Mouse (Mus musculus): ENCODE data around the gene Ccdc73. TPM values are rescaled to one million over a fixed set of nuclear protein-coding genes. Genes with fewer than 3 reads are reported as not detected.
"Not testable (repeated sequence)": the region's sequence is repeated elsewhere in the genome, so short reads cannot be mapped to it uniquely, and the experiment has no call there.

Gene Ccdc73
- total RNA-seq, 4 experiments from 2014 or later = 4.4 to 10.4 (median 4.7) TPM

GRCm38 (mm10) chr2:104878794-104879193 lies 11.2 kb downstream of the Ccdc73 start:
- DNase-seq = no peak

- no peak for DNase-seq
These were observed 18.5 kb downstream of the Ccdc73 start for GRCm38 (mm10) chr2:104886109-104886508.

DNA sequence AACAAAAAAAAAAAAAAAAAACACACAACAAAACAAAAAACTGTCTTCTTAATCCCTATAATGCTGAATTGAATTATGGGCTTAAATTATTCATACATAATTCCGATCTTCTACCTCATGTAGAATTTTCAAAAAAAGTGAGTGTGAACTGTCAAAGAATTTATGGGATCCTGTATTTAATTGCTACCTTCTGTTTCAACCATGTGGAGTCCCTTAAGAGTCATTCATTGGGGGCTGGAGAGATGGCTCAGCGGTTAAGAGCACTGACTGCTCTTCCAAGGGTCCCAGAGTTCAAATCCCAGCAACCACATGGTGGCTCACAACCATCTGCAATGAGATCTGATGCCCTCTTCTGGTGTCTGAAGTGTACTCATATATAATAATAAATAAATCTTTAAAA lies 19.7 kb downstream of the Ccdc73 start:
- not testable (repeated sequence) for DNase-seq

GRCm38 (mm10) chr2:104887882-104888566 lies 20.4 kb downstream of the Ccdc73 start:
- DNase-seq = peak; percentile 57

DNA sequence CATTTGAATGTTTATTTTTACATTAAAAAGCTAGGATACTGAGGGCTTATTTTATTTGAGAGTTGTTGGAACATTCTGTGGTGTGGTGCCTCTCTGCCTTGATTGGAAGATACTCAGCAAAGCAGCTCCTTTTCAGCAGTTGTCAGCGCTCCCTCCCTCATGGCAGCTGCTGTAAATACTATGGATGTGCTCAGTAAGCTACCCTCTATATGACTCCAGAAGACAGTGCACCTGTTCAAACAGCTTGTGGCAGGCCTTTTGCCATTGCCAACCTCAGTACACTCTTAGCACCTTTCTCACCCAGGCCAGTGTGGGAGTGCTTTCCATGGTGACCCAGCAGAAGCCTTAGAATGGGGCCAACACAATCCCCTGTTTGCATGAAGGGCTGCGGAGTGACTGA lies 32.4 kb downstream of the Ccdc73 start:
- no peak for DNase-seq

GRCm38 (mm10) chr2:104915709-104916108 lies 48.1 kb downstream of the Ccdc73 start:
- no peak for DNase-seq

DNA sequence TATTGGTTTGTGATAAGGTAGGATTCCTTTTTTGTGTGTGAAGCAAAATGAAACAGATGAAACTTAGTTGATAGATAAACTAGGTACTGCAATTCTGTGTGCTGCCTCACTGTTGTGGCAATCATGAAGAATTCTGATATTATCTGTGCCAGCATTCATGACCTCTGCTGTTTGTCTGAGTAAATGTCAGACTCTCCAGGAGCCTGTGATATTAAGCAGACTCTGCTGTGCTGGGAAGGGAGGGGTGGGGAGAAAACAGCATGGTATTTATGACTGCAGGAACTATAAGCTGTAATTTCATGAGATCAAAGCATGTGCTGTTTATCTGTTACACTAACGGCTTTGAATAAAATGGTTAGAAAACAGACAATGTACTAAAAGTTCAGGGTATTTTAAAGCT lies 96.9 kb downstream of the Ccdc73 start:
- no peak for DNase-seq

DNA sequence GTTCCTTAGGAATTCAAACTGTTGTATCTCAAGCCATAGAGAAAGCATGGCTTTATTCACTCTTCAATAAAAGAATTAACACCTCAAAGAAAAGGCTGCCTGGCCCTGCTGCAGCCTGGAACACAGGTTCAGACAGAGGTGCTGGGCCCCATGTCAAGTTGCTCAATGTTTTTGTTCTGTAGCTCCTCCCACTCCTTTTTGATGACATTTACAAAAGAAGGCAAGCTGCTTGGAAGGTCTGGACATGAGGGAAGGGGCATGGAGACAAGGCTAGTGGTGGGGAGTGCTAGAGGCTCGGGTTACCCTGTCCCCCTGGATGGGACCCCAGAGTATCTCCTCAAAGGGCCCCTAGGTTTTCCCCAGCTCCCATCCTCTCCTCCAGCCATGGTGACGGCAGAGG lies 114.1 kb downstream of the Ccdc73 start:
- no peak for DNase-seq

- no peak for DNase-seq
These were observed 118.2 kb downstream of the Ccdc73 start for GRCm38 (mm10) chr2:104985796-104986195.

GRCm38 (mm10) chr2:104988974-104989373 lies 121.4 kb downstream of the Ccdc73 start:
- DNase-seq = no peak

DNA sequence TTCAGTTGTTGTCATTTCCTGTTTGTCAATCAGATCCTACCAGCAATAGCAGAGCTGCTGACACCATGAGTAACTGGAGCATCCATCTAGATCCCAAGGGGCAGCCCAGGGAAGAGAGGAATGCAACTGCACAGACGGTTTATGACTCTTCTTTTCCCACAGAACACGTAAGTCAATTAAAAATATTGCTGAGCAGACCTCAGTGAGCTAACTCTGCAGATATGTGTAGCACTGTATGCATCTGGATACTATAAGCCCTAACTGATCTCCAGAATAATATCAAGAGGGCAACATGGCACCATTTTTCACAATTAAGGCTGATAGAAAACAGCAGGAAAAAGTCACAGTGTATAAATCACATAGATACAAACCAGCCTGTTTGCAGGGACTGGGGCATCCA lies 126.8 kb downstream of the Ccdc73 start:
- DNase-seq = no peak

DNA sequence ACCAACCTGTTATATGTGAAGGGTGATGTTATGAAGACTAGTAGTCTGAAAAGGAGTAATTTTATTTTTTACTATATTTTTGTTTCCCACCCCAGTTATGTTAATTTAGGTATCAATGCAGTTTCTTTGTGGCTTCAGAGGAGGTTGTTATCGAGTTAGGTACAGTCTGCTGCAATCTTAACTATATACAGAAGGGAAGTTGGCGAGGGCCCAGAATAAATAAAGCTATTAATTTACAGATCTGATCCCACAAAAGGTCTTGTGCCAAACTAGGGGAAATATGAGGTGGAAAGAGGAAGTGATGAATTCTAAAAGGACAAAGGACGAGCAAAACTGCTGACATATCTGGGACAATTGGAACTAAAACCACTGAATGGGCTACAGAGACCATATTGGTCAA lies 128.6 kb downstream of the Ccdc73 start:
- no peak for DNase-seq

DNA sequence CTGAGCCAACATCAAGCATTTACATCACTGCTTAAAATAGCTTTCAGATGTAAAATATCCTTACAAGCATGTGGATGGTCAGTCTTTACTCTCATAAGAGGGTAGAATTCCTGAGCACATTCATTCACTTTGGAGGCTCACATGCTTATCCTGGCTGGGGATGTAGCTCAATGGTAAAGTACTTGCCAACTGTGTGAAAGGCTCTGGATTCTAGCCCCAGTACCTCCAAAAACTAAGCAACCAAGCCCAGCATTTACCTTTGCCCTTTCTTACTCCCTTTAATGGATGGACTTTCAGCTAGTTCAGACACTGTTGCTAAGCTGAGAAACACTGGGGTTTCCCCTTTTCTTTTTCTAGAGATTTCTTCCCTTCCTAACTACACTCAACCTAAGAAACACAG lies 139.6 kb downstream of the Ccdc73 start:
- DNase-seq = no peak

DNA sequence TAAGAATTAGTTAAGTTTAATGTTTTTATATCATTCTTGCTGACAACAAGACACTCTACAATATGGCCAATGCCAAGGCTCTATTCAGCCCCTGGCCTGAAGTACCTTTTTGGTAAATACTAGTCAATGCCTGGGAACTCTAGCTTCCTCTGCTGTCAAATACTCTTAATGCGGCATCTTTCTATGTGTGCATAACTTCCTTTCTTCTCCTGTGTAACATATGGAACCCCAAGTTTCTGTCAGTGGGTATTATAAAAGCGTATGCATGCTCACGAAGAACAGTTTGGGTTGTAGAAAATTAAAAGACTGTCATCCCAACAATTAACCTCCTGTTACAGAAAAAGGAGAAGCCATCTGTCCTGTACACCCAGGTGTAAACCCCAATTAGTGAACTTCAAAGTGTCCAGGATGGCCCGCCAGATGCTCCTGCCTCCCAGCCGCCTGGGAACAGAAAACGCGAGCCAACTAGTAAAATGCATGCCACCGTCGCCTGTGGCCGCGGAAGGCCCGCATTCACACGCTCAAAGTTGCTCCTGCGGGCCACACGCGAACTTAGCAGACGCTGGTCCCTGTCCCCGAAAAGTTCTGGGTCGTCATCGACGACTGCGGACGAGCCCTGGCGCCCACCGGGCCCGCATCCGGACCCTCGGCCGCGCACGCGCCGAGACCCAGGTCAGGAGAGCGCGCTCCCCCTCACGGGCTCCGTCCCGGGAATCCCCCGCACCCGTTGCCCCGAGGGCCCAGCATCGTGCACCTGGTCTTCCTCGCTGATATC lies 148.8 kb downstream of the Ccdc73 start:
- DNase-seq = no peak

DNA sequence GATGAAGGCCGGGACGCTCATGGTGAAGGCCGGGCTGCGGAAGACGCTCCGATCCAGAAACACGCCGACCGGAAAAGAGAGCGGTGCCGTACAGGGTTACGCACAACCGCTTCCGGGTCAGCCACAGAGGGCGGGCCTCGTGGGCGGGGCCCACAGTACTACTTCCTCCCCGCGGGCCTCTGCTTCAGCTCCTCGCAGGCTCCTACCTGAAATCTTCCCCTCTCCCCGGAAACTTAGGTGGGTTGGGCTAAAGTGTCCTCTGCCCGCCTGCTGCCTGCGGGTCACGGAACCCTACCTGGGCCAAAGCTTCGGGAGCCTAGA lies 149.3 kb downstream of the Ccdc73 start, which contains the start of gene Eif3m:
Gene Eif3m, minus strand, starts transcription at position 114 of the 321 bp plus-strand sequence.
- peak; percentile 91 for DNase-seq

GRCm38 (mm10) chr2:105017802-105018201 lies 150.2 kb downstream of the Ccdc73 start:
- no peak for DNase-seq

DNA sequence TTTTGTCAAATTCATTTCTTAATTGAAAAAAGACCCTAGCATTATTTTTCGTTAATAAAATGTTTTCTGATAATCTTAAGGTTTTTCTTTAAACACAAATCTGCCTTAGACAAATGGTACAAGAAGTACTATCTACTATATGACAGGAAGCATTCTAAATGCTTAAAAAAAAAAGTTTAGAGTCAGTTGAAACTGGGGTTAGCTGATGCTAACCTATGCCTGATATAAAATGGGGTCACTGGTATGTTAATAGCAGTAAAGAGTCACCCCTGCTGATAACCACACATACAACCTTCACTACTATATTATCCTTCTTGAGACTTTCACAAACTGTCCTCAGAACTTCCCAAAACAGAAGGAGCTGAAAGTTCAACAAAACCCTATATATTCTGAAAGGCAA lies 151.9 kb downstream of the Ccdc73 start:
- no peak for DNase-seq

GRCm38 (mm10) chr2:105021256-105021655 lies 153.7 kb downstream of the Ccdc73 start:
- DNase-seq = peak; percentile 45

GRCm38 (mm10) chr2:105021836-105022235 lies 154.2 kb downstream of the Ccdc73 start:
- DNase-seq = no peak

DNA sequence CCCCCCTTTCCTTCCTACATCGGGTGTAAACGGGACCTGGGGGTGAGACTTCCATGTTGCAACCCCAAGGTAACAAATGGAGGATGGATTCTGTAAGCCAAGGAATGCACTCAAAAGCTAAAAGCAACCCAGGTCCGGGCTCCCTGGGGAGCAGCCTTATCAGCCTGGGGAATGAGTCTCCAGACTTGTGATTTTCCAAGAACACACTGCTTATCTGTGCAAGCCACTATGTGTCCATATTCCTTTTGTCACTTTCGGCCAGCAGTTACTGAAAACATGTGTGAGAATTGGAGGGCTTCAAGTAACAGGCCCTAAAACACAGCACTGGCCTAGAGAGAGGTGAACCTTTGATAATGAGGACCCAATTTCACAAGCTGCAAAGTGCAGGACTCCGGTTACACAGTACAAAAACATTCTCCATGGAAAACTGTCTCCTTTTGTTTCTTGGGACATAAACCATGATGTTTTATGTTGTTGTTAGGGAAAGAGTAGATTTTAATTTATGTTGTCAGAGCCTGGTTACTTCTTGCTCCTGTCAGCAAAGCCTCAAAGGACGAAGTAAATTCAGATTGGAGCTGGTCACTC lies 155.5 kb downstream of the Ccdc73 start:
- no peak for DNase-seq

- DNase-seq = no peak
These were observed 156.2 kb downstream of the Ccdc73 start for GRCm38 (mm10) chr2:105023815-105024214.

GRCm38 (mm10) chr2:105025610-105026009 lies 158.0 kb downstream of the Ccdc73 start:
- not testable (repeated sequence) for DNase-seq

- no peak for DNase-seq
These were observed 159.5 kb downstream of the Ccdc73 start for GRCm38 (mm10) chr2:105026950-105027695.
